Mouse (Mus musculus): ENCODE measurements around the gene Fkbp9. TPM values are rescaled to one million over a fixed set of nuclear protein-coding genes. Genes with fewer than 3 reads are reported as not detected.

Fkbp9 gene
- polyA plus RNA-seq (2012; fragmentation: generic; extraction: Trizol), result 100 to 1,000 TPM in 1 of 2 experiments, 10 to 100 TPM in 1; 22.1 to 235 TPM

DNA sequence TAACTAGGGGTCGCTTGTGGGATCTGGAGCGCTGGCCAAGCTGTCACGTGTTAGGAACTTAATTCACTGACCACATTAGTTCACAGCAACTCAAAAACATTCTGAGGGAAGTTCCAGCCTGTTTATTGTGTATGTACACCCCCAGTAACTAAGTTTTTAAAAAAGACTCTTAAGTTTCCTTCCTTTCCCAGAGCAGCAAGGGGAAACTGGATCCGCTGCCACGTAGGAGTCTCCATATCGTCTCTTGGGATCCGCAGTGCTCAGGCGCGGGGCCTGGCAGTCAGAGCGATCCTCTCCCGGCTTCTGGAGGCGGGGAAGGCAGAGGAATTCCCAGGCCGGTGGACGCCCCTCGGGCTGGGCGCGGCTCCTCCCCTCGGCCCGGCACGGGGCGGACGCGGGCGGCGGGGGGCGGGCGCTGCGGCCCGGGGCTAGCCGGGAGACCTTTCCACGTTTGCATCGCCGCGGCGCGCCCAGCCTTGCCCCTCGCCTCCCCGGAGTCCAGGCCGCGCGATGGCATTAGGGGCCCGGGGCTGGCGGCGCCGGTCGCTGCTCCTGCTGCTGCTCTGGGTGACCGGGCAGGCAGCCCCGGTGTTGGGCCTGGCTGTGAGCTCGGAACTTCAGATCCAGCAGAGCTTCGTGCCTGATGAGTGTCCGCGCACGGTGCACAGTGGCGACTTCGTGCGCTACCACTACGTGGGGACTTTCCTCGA is at the start of gene Fkbp9:
Gene Fkbp9 (plus strand): TSS at position 363 of the 710 bp plus-strand sequence.

GRCm38 (mm10) chr6:56797311-56798151 is 34.3 kb upstream of the Fkbp9 start, which contains the start of gene Kbtbd2:
Gene Kbtbd2, minus strand, starts transcription at chr6:56797813.

GRCm38 (mm10) chr6:56923726-56924707 is 92.2 kb downstream of the Fkbp9 start, which contains the start of the genes Nt5c3 and Vmn1r4:
Gene Nt5c3, minus strand, starts transcription at chr6:56923932.
Gene Vmn1r4, plus strand, starts transcription at chr6:56924015.

Other genes starting within 250 kb of the Fkbp9 start
- gene Lsm5, start 127.3 kb upstream of the Fkbp9 start, polyA plus RNA-seq (2012; fragmentation: generic; extraction: Trizol), result 10 to 100 TPM; 27.8 to 28.8 TPM
- gene Avl9, start 117.2 kb upstream of the Fkbp9 start, polyA plus RNA-seq (2012; fragmentation: generic; extraction: Trizol), result 1 to 10 TPM in 1 of 2 experiments, under 1 TPM in 1; 0.08 to 1.7 TPM
- gene Kbtbd2, start 34.2 kb upstream of the Fkbp9 start, polyA plus RNA-seq (2012; fragmentation: generic; extraction: Trizol), result 1 to 10 TPM in 1 of 2 experiments, under 1 TPM in 1; 0.95 to 7.2 TPM
- gene Nt5c3, start 91.9 kb downstream of the Fkbp9 start, polyA plus RNA-seq (2012; fragmentation: generic; extraction: Trizol), result 10 to 100 TPM in 1 of 2 experiments, 1 to 10 TPM in 1; 1.4 to 10.6 TPM
- gene Vmn1r4, start 92.0 kb downstream of the Fkbp9 start, polyA plus RNA-seq (2012; fragmentation: generic; extraction: Trizol), result under 1 TPM; 0.01 to 0.24 TPM
- gene Vmn1r5, start 138.2 kb downstream of the Fkbp9 start, polyA plus RNA-seq (2012; fragmentation: generic; extraction: Trizol), result not detected
- not detected for gene Vmn1r6, start 165.2 kb downstream of the Fkbp9 start, polyA plus RNA-seq (2012; fragmentation: generic; extraction: Trizol)
- gene Vmn1r7, start 193.3 kb downstream of the Fkbp9 start, polyA plus RNA-seq (2012; fragmentation: generic; extraction: Trizol), result not detected
- not detected for gene Vmn1r8, start 200.2 kb downstream of the Fkbp9 start, polyA plus RNA-seq (2012; fragmentation: generic; extraction: Trizol)
- not detected for gene Vmn1r9, start 234.7 kb downstream of the Fkbp9 start, polyA plus RNA-seq (2012; fragmentation: generic; extraction: Trizol)

All from C3H10T1/2 (cell line).